Mouse (Mus musculus) heart, postnatal 0 days (tissue): ENCODE data around the gene Gdf7.
A peak's percentile ranks its signal among the peaks of the same experiment; 100 is the strongest.

Source experiments
- CTCF ChIP-seq: IDR thresholded peaks from 2 replicates; pipeline ENCODE4 v1.5.1; 2016; ENCODE audit warnings: antibody characterized with exemption, control low read depth, low read depth
- EP300 ChIP-seq: IDR thresholded peaks from 2 replicates; pipeline ENCODE4 v1.6.1; 2016; ENCODE audit warnings: antibody characterized with exemption, low read depth

GRCm38 (mm10) chr12:8266311-8266710 is 35.4 kb downstream of the Gdf7 start:
- TF ChIP-seq EP300 = 0 out of 2 replicates have a peak, but pooled peaks have one; percentile 16
- TF ChIP-seq CTCF = no peak
